Mouse (Mus musculus) kidney, adult 2 months (tissue): ENCODE results near the gene Psg16.
A peak's percentile ranks its signal among the peaks of the same experiment; 100 is the strongest.

Experiments used
- CTCF ChIP-seq: fragments of 200-500 bp; conservative IDR thresholded peaks from 2 replicates; pipeline ENCODE4 v1.5.1; 2011; ENCODE audit warnings: low read depth, mild to moderate bottlenecking, control low read depth, low read length, moderate library complexity, mixed read lengths; ENCODE audit not compliant: insufficient read depth, insufficient read length
- POLR2A ChIP-seq: fragments of 200-500 bp; IDR thresholded peaks from one replicate; pipeline ENCODE4 v1.6.1; 2011; ENCODE audit warnings: low read depth, low read length, control low read depth

GRCm38 (mm10) chr7:17058071-17058689 is 15.7 kb upstream of the Psg16 start:
- TF ChIP-seq CTCF: no peak; the same call in 1 of the 2 replicates
- peak; percentile 47 for TF ChIP-seq POLR2A
